Mouse (Mus musculus): ENCODE measurements around the gene Cav3.

DNA sequence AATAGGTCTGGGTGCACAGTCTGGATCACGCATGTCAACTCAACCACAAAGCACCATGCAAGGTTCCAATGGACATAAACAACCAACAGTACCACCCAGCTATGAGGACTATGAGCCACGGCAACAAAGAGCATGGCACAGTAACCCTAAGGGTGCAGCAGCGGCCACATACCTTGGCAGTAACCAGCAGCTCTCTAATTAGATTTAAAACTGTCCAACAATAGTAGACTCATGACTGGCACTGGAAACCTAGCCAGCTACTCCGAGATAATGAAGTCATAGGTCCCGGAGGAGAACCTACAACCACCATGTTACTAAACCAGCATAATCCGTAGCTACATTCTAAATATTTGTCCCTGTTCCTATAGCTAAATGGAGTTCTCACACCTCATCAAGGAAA lies 55.3 kb downstream of the Cav3 start:
- TF ChIP-seq EP300 (IDR thresholded peaks at IDR 0.05; ENCODE audit: low read length) (no peak), MYC (IDR thresholded peaks at IDR 0.05; ENCODE audit: low read depth, low read length) (no peak), POLR2A (IDR thresholded peaks at IDR 0.05; ENCODE audit: low read depth, low read length) (no peak), CTCF (conservative IDR thresholded peaks at IDR 0.05 in 1 of 2, IDR thresholded peaks at IDR 0.05 in 1 of 2; ENCODE audit: low read depth in 2 of 2, low read length in 2 of 2) (no peak), MAZ (IDR thresholded peaks at IDR 0.05; ENCODE audit: low read depth, low read length) (no peak), SIN3A (IDR thresholded peaks at IDR 0.05; ENCODE audit: low read length) (no peak), CHD2 (IDR thresholded peaks at IDR 0.05; ENCODE audit: low read length) (no peak), RCOR1 (conservative IDR thresholded peaks at IDR 0.05; ENCODE audit: low read depth, low read length) (no peak), BHLHE40 (IDR thresholded peaks at IDR 0.05; ENCODE audit: low read depth, low read length) (no peak), MXI1 (IDR thresholded peaks at IDR 0.05; ENCODE audit: low read depth, low read length) (no peak), NRF1 (IDR thresholded peaks at IDR 0.05; ENCODE audit: low read depth, low read length) (no peak), ZNF384 (IDR thresholded peaks at IDR 0.05; ENCODE audit: low read depth, low read length) (no peak), USF1 (IDR thresholded peaks at IDR 0.05; ENCODE audit: low read depth, low read length) (no peak)
